Mouse (Mus musculus) activated CD4-positive, CD25-positive, alpha-beta regulatory T cell, adult 9 weeks (primary cell): ENCODE data around the gene Yipf4. TPM values are rescaled to one million over a fixed set of nuclear protein-coding genes. Genes with fewer than 3 reads are reported as not detected.

Source experiments
- polyA plus RNA-seq: library from polyadenylated mRNA; unstranded; fragments of 100-300 nt; shearing (Covaris generic); gene quantifications from one replicate; pipeline ENCODE4 v1.2.1, GENCODE M21; 2017

The Yipf4 gene
- polyA plus RNA-seq, result 18.6 TPM

DNA sequence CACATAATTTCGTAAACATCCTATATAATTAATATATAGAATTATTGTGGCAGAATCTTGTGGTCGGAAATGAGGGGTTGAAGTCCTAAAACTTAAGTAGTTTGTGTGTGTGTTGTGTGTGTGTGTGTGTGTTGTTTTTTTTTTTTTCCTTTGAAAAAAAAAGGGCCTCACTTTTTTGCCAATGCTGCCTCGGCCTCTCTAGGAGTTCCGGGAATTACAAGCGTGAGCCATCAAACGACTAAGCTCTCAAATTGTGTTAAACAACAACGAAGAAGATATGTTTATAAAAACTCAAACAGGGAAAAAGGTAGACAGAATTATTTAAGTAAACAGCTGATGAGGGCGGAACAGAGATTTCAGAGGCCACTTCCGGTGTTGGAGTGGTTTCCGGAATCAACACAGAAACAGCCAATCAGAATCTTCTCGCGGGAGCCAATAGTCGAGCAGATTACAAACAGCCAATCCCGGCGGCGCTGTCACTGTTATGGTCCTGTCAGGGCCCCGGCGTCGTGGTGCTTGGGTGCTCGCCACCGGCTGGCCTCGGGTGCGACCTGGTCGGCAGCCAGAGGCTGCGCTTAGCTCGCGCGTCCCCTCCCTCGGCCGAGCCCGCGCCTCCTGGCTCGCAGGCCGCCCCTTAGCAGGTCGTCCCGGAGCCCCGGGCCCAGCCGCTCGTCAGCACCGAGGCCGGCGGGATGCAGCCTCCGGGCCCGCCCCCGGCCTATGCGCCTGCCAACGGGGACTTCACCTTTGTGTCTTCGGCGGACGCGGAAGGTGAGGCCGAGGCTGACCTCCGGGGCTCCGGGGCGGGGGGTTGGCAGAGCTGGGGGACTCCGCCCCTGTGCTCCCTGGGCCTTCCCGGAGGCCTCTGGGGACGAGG, at the start of gene Yipf4:
Gene Yipf4 (plus strand): TSS at position 470 of the 877 bp plus-strand sequence.

DNA sequence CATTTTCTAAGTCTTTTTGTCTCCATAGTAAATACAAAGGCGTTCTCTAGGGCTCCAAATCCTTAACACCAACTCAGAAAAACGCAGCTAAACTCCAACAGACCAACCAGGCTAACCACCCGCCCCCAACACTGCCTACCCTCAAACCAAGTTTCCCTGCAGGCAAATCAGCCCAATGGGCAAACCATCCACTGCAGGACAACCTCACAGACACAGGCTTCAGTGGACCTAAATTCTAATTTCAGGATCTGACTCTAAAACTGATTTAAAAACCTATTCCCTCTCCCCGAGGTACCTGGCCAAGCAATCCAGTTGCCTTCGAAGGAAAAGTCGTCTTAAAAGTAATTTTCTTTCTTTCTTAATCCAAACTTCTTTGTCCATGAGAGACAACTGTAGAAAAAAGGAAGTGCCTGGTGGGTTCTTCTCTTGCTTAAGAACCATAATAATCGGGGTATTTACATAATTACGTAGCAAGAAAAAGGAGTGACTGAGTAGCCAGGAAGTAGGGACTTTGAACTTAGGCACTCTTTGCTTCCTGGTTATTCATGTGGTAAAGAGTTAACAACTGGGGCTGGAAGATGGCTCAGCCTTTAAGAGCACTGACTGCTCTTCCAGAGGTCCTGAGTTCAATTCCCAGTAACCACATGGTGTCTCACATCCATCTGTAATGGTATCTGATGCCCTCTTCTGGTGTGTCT, 30.4 kb upstream of the Yipf4 start, which contains the start of gene Nlrc4:
Gene Nlrc4 (minus strand): TSS at position 432 of the 698 bp plus-strand sequence.

DNA sequence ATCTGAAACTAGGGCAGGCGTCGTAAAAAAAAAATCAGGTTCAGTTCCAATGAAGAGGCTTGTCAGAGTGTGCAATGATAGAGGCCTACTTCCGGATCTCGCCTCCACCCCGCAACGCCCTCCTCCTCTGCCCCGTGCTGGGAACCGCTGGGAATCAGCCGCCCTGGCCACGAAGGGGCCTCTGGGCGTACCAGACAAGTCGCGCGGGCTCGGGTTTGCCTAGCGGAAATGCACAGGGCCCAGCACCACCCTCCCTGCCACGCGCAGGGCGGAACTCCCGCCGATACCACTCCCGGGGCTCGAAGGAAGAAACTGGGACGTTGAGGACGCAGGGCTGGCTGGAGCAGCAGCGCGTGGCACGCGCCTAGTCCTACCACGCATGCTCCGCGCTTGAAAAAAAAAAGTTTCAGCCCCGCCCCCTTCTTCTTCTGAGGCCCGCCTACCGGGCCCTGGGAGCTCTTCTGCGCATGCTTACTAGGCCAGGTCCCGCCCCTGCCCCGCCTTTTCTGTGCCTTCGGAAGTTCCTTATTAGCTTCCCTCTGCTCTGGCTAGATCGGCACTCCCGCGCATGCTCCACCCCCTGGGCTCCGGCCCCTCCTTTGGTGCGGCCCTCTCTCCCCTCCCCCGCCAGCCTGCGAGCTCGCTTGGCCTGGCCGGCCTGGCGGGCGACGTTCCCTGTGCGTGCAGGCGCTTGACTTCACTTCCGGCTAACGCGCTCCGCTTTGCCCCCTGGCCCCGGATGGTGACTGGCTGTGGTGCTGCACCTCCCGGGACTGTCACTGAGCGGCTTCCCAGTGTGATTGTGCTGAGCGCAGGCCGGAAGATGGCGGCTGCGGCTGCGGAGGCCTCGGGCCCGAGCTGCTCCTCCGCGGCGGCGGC, 38.7 kb downstream of the Yipf4 start, which contains the start of gene Birc6:
Gene Birc6 (plus strand): TSS at position 567 of the 879 bp plus-strand sequence.

Other genes starting within 250 kb of the Yipf4 start
- gene Memo1, start 194.0 kb upstream of the Yipf4 start, polyA plus RNA-seq, result 54.7 TPM
- 123 TPM for gene Dpy30, start 165.5 kb upstream of the Yipf4 start, polyA plus RNA-seq
- gene Spast, start 150.5 kb upstream of the Yipf4 start, polyA plus RNA-seq, result 7.3 TPM
- 34.2 TPM for gene Slc30a6, start 93.9 kb upstream of the Yipf4 start, polyA plus RNA-seq
- 1.2 TPM for gene Nlrc4, start 30.4 kb upstream of the Yipf4 start, polyA plus RNA-seq
- 47.2 TPM for gene Birc6, start 38.8 kb downstream of the Yipf4 start, polyA plus RNA-seq
- 32.5 TPM for gene Ttc27, start 228.2 kb downstream of the Yipf4 start, polyA plus RNA-seq